Mouse (Mus musculus) spleen, adult 18-20 months (tissue): ENCODE measurements at regions not wholly inside any gene's neighbourhood (a gene's known extent, or its start where the extent isn't known, plus 50 kb on each side); places are given as distances from the start of the nearest gene placed in this dataset.

ENCODE experiments used
- DNase-seq, 2 experiments: peaks; one replicate each; pipeline ENCODE4 v3.0.0; 2022; ENCODE audit warnings: mixed read lengths in 2 of 2

GRCm38 (mm10) chr16:86124182-86124581, 222.6 kb upstream of the Adamts5 start:
- DNase-seq = no peak

DNA sequence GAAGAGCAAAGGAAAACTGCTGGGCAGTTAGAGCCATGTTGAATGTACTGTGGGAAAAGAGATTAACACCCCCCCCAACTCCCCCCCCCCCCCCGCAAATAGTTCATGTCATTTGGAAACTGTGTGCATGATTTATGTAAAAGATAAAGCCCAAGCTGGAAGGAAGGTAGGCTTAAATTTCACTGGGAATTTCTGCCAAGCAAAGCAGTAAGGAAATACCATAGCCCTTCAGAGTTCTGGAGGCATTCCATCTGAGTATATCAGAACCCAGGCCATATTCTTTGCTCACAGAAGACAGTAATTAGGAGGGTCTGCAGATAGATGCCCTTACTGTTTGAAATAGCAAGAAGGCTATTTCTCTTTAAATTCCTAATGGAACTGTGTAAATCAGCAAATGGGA, 221.3 kb upstream of the Adamts5 start:
- DNase-seq = no peak

DNA sequence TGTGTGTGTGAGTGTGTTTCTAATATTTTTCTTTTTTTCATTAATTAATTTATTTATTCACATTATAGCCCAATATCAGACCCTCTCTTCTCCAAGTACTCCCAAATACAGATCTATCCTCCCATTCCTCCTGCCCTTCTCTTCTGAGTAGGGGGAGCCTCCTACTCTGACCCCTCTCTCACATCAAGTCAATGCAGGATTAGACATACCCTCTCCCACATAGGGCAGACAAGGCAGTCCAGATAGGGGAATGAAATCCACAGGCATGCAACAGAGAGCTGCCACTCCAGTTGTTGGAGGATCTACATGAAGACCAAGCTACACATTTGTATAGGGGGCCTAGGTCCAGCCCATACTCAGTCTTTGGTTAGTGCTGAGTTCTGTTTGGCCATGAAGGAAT, 216.3 kb upstream of the Adamts5 start:
- no peak for DNase-seq

- no peak for DNase-seq
These were observed 214.2 kb upstream of the Adamts5 start for GRCm38 (mm10) chr16:86115587-86116376.

GRCm38 (mm10) chr16:86094461-86094860, 192.8 kb upstream of the Adamts5 start:
- DNase-seq = no peak

DNA sequence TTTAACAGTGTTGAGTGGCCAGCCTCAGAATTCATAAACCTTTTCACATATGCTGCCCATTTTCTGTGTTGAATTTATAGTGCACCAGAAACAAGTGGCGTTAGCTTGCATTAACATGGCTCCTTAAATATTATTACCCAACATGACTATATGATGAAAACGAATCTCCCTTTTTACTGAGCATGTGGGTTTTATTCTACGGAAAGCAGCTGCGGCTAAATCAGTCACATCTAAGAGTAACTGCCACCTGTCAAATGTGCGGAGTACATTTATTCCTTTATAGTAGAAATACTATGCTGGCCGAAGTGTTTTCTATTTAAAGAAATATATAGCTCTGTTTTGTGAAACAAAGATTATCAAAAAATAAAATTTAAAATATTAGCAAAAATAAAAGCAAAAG, 188.5 kb upstream of the Adamts5 start:
- DNase-seq = no peak

DNA sequence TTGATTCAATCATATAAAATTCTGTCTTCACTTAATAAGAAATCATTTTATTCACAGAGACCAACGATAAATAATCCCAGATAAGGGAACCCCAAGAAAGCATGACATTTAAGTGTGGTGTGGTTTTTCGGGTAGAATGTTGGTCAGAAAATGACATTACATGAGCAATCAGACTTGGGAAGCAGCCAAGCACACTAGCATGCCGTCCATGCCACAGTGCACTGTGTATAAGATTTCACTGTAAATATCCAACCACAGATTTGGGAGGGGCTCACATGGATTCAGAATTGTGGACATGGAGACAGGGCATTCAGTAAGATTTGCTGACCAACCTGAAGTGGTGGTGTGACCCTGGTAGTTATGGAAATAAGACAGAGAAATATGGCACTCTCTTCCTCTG, 185.8 kb upstream of the Adamts5 start:
- DNase-seq = no peak

GRCm38 (mm10) chr16:86067628-86068364, 166.2 kb upstream of the Adamts5 start:
- no peak for DNase-seq

DNA sequence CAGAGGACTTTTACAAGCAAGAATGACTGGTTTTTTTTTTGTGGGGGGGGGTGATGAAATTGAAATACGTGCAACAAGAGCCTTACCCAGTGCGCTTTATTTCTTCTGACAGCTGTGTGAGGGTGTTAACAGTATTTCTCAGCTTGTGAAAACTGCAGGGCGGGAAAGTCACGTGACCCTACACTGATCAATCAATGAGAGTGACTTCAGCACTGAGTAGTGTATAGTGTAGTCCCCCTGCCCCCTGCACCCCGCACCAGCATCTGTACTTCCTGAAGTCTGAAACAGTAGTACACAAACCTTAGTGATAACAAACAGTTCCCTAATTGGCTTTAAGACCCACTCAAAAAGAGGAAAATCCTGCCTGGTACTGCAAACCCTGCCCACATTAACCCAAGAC, 158.5 kb upstream of the Adamts5 start:
- no peak for DNase-seq

DNA sequence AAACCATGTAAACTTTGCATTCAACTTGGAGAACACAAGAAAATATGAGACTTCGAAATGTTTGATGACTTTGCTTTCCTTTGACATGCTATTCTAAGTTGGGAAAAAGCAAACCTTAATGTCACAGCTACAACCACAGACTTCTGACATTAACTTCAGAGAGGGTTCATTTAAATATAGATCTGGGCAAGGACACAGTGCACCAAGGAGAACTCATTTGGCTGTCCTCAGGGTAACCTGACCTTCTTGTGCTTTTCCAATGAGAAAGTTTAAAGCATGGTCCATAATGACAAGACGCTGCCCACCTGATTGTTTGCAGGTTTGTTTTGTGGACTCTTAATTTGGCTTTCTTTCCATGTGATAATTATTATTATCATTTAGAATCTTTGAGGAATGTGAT, 143.1 kb upstream of the Adamts5 start:
- DNase-seq = no peak

DNA sequence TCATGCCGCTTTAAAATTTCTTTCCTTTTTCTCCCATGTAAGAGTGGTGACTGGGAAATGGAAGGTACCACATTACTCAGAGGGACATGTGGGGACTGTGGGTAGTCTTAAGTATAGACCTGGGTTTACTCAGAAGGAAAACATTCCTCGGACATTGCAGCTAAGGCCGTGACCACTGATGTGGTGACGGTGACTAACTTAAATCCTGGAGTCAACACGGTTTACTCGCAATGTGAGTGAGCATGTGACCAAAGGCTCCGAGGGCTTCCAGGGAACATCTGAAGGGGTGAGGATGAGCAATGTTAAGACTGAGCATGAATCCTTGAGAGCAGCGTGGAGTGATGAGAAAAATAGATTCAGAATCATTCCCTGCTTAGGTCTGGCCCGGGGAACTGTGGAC, 133.1 kb upstream of the Adamts5 start:
- DNase-seq = no peak

- DNase-seq = no peak
These were observed 126.1 kb upstream of the Adamts5 start for GRCm38 (mm10) chr16:86027700-86028099.

GRCm38 (mm10) chr16:86015336-86015735, 113.7 kb upstream of the Adamts5 start:
- DNase-seq = no peak

GRCm38 (mm10) chr16:86011051-86011450, 109.4 kb upstream of the Adamts5 start:
- no peak for DNase-seq

GRCm38 (mm10) chr16:86009638-86010329, 108.2 kb upstream of the Adamts5 start:
- DNase-seq = no peak

DNA sequence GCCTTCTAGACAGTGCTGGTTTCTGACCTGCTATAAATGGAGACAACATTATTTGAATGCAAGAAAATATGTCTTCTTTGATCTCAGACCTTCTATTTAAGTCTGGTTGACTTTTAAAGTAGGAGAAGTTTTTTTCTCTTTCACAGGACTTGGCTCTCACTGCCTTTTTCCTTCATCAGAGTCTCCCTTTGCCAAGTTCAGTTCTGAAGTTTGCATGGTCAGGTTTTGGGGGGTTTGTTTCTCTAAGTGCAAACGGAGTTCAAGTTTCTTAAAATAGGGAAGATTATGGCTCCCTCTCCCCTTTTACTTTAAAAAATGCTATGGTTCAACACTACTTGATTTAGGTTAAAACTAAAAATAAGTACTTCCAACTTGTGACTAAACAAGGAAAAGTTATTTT, 106.2 kb upstream of the Adamts5 start:
- DNase-seq = no peak

DNA sequence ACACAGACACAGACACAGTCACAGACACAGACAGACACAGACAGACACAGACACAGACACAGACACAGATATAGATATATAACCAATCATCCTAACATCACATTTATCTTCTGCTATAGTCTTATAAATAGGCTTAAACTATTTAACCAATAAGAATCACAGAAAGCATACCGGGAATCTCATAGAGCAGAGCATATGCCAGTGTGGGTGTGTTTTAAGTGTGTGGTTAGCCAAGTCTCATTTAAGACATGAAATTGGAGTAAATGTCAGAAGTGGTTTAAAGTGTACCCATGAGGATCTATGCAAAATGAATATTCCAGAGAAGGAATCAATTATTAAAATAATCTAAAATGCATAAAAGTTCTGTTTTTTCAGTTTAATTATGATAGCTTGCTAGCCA, 99.2 kb upstream of the Adamts5 start:
- DNase-seq = no peak

- DNase-seq = no peak
These were observed 84.2 kb upstream of the Adamts5 start for GRCm38 (mm10) chr16:85985841-85986240.

DNA sequence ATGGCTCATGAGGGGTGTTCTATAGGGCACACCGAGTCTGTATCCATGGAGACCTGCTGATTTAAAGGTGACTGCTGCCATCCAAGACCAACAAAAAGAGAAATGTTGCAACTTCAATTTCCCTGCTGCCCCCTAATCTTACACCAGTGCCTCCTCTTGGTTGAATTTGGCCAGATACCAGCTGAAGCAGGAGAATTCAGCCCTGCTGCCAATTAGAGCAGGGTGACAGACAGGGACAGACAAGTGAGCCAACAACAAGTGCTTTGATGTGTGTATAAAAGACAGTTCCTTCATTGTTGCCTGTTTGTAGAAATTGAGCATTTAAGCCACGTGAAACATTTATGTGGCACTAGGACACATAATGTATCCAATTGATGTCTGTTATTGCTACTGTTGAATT, 75.5 kb upstream of the Adamts5 start:
- no peak for DNase-seq

- no peak for DNase-seq
These were observed 65.3 kb upstream of the Adamts5 start for GRCm38 (mm10) chr16:85966892-85967444.

GRCm38 (mm10) chr16:85966251-85966650, 64.6 kb upstream of the Adamts5 start:
- no peak for DNase-seq

- DNase-seq = no peak
These were observed 63.0 kb upstream of the Adamts5 start for GRCm38 (mm10) chr16:85964352-85965210.
